Mouse (Mus musculus) neural tube, embryonic 12.5 days (tissue): ENCODE results near the gene Asic2. TPM values are rescaled to one million over a fixed set of nuclear protein-coding genes. Genes with fewer than 3 reads are reported as not detected.

Source experiments
- ATAC-seq: fragments of 200-750 bp; cut with Nextera tagmentation; 2 replicates; pipeline ENCODE4 v1.8.0; 2017; ENCODE audit warnings: low read depth, mild to moderate bottlenecking, moderate TSS enrichment, moderate library complexity; ENCODE audit not compliant: low FRiP score
- H3K27ac ChIP-seq: fragments of 300-500 bp; sonication (generic); 2 replicates; pipeline ENCODE4 v1.5.1; 2016
- H3K27me3 ChIP-seq: fragments of 300-500 bp; sonication (generic); replicated peaks from 2 replicates; pipeline ENCODE4 v1.6.1; 2016; ENCODE audit warnings: mild to moderate bottlenecking
- H3K36me3 ChIP-seq: fragments of 300-500 bp; sonication (generic); 2 replicates; pipeline ENCODE4 v1.6.1; 2016; ENCODE audit warnings: mild to moderate bottlenecking
- H3K4me1 ChIP-seq: fragments of 300-500 bp; sonication (generic); 2 replicates; pipeline ENCODE4 v1.6.1; 2016
- H3K4me2 ChIP-seq: fragments of 300-500 bp; sonication (generic); replicated peaks from 2 replicates; pipeline ENCODE4 v1.6.1; 2016; ENCODE audit warnings: mild to moderate bottlenecking
- H3K4me3 ChIP-seq: fragments of 300-500 bp; sonication (generic); 2 replicates; pipeline ENCODE4 v1.5.1; 2016
- H3K9ac ChIP-seq: fragments of 300-500 bp; sonication (generic); 2 replicates; pipeline ENCODE4 v1.6.1; 2016; ENCODE audit warnings: mild to moderate bottlenecking
- H3K9me3 ChIP-seq: fragments of 300-500 bp; sonication (generic); 2 replicates; pipeline ENCODE4 v1.6.1; 2016; ENCODE audit warnings: mild to moderate bottlenecking
- WGBS: fragments of 180-500 bp; shearing (Covaris S2); methylation state at CpG from one replicate; pipeline ENCODE4 v1.1.7; 2016; 5-methylcytosine and 5-hydroxymethylcytosine counted together
- polyA plus RNA-seq: library from polyadenylated mRNA; unstranded; fragments of >200 nt; fragmentation: Nextera tagmentation; extraction: Ambion mirVana; gene quantifications from 2 replicates; pipeline ENCODE4 v1.2.1, GENCODE M21; 2016

The Asic2 gene
- polyA plus RNA-seq, 1 experiment from 2014 or later: 8.4 TPM

GRCm38 (mm10) chr11:81612798-81613540 is 355.3 kb downstream of the Asic2 start:
- Histone ChIP-seq H3K9me3 (no peaks in the 10 kb centered on the region), H3K4me2 (peak overlapping the region; percentile 54), H3K27me3 (peaks cover 4% of the 10 kb centered on the region; the same call in 1 of the 2 replicates), H3K4me3 (0 out of 2 replicates have a peak overlapping the region, but pooled peaks have one; percentile 5), H3K36me3 (no peaks in the 10 kb centered on the region), H3K27ac (peak overlapping the region; percentile 43; the same call in 1 of the 2 replicates), H3K9ac (peak overlapping the region; percentile 26; the same call in 1 of the 2 replicates), H3K4me1 (peaks cover 19% of the 10 kb centered on the region)
- under 1% methylated on average over 17 of the region's 17 CpGs for WGBS
- ATAC-seq: peak; percentile 95

GRCm38 (mm10) chr11:81611948-81612797 is 356.1 kb downstream of the Asic2 start:
- Histone ChIP-seq H3K9me3 (no peaks in the 10 kb centered on the region), H3K36me3 (no peaks in the 10 kb centered on the region), H3K9ac (peak overlapping the region; percentile 14; the same call in 1 of the 2 replicates), H3K4me3 (peak overlapping the region; percentile 5; the same call in 1 of the 2 replicates), H3K27ac (peak overlapping the region; percentile 43; the same call in 1 of the 2 replicates), H3K4me2 (peak overlapping the region; percentile 54), H3K4me1 (peaks cover 19% of the 10 kb centered on the region), H3K27me3 (peaks cover 4% of the 10 kb centered on the region; the same call in 1 of the 2 replicates)
- ATAC-seq: peak; percentile 63
- 10% methylated on average over 20 of the region's 20 CpGs for WGBS

GRCm38 (mm10) chr11:81610506-81610905 is 357.8 kb downstream of the Asic2 start:
- WGBS: 88% methylated on average over 5 of the region's 5 CpGs

GRCm38 (mm10) chr11:81602971-81603370 is 365.3 kb downstream of the Asic2 start:
- Histone ChIP-seq H3K27me3 (no peaks in the 10 kb centered on the region; the same call in 1 of the 2 replicates), H3K9me3 (no peaks in the 10 kb centered on the region), H3K4me1 (no peaks in the 10 kb centered on the region), H3K36me3 (no peaks in the 10 kb centered on the region), H3K27ac (no peak overlapping the region), H3K9ac (no peak overlapping the region), H3K4me3 (no peak overlapping the region), H3K4me2 (no peak overlapping the region)
- ATAC-seq: no peak
- WGBS: 85% methylated on average over 4 of the region's 4 CpGs

More at GRCm38 (mm10) chr11:81610506-81610905, 357.8 kb downstream of the Asic2 start:
- H3K4me3 ChIP-seq: no peak overlapping the region
- no peaks in the 10 kb centered on the region for H3K9me3 ChIP-seq
- H3K36me3 ChIP-seq: no peaks in the 10 kb centered on the region
- peaks cover 4% of the 10 kb centered on the region; the same call in 1 of the 2 replicates for H3K27me3 ChIP-seq
- H3K27ac ChIP-seq: no peak overlapping the region
- no peak overlapping the region for H3K4me2 ChIP-seq
- H3K4me1 ChIP-seq: peaks cover 19% of the 10 kb centered on the region
- no peak overlapping the region for H3K9ac ChIP-seq
- no peak for ATAC-seq

- no peak overlapping the region for H3K4me2 ChIP-seq
- no peak for ATAC-seq
- H3K4me3 ChIP-seq: no peak overlapping the region
- no peak overlapping the region for H3K9ac ChIP-seq
- H3K9me3 ChIP-seq: no peaks in the 10 kb centered on the region
- WGBS: 96% methylated on average over 5 of the region's 5 CpGs
- no peaks in the 10 kb centered on the region for H3K4me1 ChIP-seq
- H3K27ac ChIP-seq: no peak overlapping the region
- H3K36me3 ChIP-seq: no peaks in the 10 kb centered on the region
- H3K27me3 ChIP-seq: no peaks in the 10 kb centered on the region
These were observed 366.5 kb downstream of the Asic2 start for GRCm38 (mm10) chr11:81601736-81602135.

GRCm38 (mm10) chr11:81597601-81598000 is 370.7 kb downstream of the Asic2 start:
- WGBS: 91% methylated on average over 5 of the region's 5 CpGs
- Histone ChIP-seq H3K9me3 (no peaks in the 10 kb centered on the region), H3K4me2 (no peak overlapping the region), H3K4me1 (no peaks in the 10 kb centered on the region), H3K27me3 (no peaks in the 10 kb centered on the region), H3K4me3 (no peak overlapping the region), H3K27ac (no peak overlapping the region), H3K36me3 (no peaks in the 10 kb centered on the region), H3K9ac (no peak overlapping the region)
- no peak for ATAC-seq

- Histone ChIP-seq H3K27ac (no peak overlapping the region), H3K4me1 (no peaks in the 10 kb centered on the region), H3K36me3 (no peaks in the 10 kb centered on the region), H3K4me3 (no peak overlapping the region), H3K9ac (no peak overlapping the region), H3K9me3 (no peaks in the 10 kb centered on the region), H3K4me2 (no peak overlapping the region), H3K27me3 (no peaks in the 10 kb centered on the region; the same call in 1 of the 2 replicates)
- ATAC-seq: no peak
- 85% methylated on average over 2 of the region's 2 CpGs for WGBS
These were observed 373.0 kb downstream of the Asic2 start for GRCm38 (mm10) chr11:81595235-81595634.

GRCm38 (mm10) chr11:81592776-81593175 is 375.5 kb downstream of the Asic2 start:
- H3K9me3 ChIP-seq: no peaks in the 10 kb centered on the region
- no peak overlapping the region for H3K9ac ChIP-seq
- no peak overlapping the region for H3K4me3 ChIP-seq
- ATAC-seq: no peak
- 24% methylated on average over 5 of the region's 5 CpGs for WGBS
- no peak overlapping the region for H3K27ac ChIP-seq
- H3K4me1 ChIP-seq: no peaks in the 10 kb centered on the region
- H3K27me3 ChIP-seq: no peaks in the 10 kb centered on the region; the same call in 1 of the 2 replicates
- H3K36me3 ChIP-seq: no peaks in the 10 kb centered on the region
- H3K4me2 ChIP-seq: no peak overlapping the region

GRCm38 (mm10) chr11:81590911-81591310 is 377.3 kb downstream of the Asic2 start:
- no peaks in the 10 kb centered on the region for H3K9me3 ChIP-seq
- no peaks in the 10 kb centered on the region for H3K4me1 ChIP-seq
- WGBS: 80% methylated on average over 4 of the region's 4 CpGs

GRCm38 (mm10) chr11:81588630-81589029 is 379.6 kb downstream of the Asic2 start:
- WGBS: 11% methylated on average over 10 of the region's 10 CpGs
- Histone ChIP-seq H3K4me3 (no peak overlapping the region), H3K27ac (no peak overlapping the region), H3K27me3 (no peaks in the 10 kb centered on the region; the same call in 1 of the 2 replicates), H3K36me3 (no peaks in the 10 kb centered on the region), H3K9me3 (no peaks in the 10 kb centered on the region), H3K9ac (no peak overlapping the region), H3K4me1 (no peaks in the 10 kb centered on the region), H3K4me2 (no peak overlapping the region)
- ATAC-seq: 0 out of 2 replicates have a peak, but pooled peaks have one; percentile 48

More at GRCm38 (mm10) chr11:81590911-81591310, 377.3 kb downstream of the Asic2 start:
- Histone ChIP-seq H3K36me3 (no peaks in the 10 kb centered on the region), H3K4me3 (no peak overlapping the region), H3K9ac (no peak overlapping the region), H3K27ac (no peak overlapping the region), H3K4me2 (no peak overlapping the region), H3K27me3 (no peaks in the 10 kb centered on the region; the same call in 1 of the 2 replicates)
- ATAC-seq: no peak

- Histone ChIP-seq H3K9ac (no peak overlapping the region), H3K27me3 (no peaks in the 10 kb centered on the region; the same call in 1 of the 2 replicates), H3K4me1 (no peaks in the 10 kb centered on the region), H3K4me2 (no peak overlapping the region), H3K9me3 (no peaks in the 10 kb centered on the region), H3K4me3 (no peak overlapping the region), H3K27ac (no peak overlapping the region), H3K36me3 (no peaks in the 10 kb centered on the region)
- no peak for ATAC-seq
- 71% methylated on average over 17 of the region's 17 CpGs for WGBS
These were observed 380.3 kb downstream of the Asic2 start for GRCm38 (mm10) chr11:81587942-81588341.

- Histone ChIP-seq H3K4me1 (no peaks in the 10 kb centered on the region), H3K4me3 (no peak overlapping the region), H3K27ac (no peak overlapping the region), H3K9ac (no peak overlapping the region), H3K27me3 (no peaks in the 10 kb centered on the region; the same call in 1 of the 2 replicates), H3K9me3 (no peaks in the 10 kb centered on the region), H3K4me2 (no peak overlapping the region), H3K36me3 (no peaks in the 10 kb centered on the region)
- 85% methylated on average over 9 of the region's 9 CpGs for WGBS
- ATAC-seq: no peak
These were observed 381.1 kb downstream of the Asic2 start for GRCm38 (mm10) chr11:81587114-81587513.
